Mouse (Mus musculus): ENCODE measurements around the gene Btf3l4.

Btf3l4 gene

DNA sequence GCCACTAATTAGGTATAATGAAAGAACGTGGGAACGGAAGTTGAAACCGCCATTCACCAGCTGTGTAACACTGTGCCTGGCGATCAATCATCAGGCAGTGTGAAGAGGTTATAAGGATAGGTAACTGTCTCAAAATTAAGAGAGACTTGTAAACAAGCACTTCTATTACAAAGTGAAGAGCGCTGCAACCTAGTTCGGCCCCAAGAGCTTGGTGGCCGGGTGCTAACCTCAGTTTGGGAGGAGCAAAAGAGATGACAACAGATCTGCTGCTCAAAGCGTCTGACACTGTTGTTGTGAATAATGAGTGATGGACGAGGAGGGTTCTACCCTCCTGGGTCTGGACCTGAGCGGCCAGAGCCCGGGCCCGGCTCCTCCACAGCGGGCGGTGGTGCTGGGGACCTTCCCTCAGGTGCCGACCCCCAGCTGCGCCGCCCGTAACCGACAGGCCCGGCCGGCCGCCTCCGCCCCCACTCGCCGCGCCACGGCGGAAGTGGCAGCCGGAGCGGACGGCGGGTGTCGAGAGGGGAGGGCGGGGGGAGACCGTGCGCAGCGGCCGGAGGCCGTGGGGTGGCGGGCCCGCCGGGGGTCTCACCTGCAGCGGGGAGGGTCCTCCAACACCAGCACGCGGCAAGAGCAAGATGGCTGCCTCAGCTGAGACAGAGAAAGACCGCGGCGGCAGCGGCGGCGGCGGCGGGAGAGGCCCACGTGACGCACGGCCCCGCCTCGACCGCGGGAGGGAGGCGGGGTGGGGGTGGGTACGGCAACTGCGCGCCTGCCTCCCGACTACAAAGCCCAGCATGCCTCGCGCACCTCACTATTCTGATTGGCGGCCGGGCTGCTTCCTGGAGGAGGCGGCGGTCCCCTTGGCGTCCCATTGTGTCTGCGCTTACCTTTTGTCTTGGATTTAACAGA, at the start of gene Btf3l4:
Gene Btf3l4 (minus strand): TSS at position 699 of the 912 bp plus-strand sequence.
- DNase-seq (ENCODE audit: low spot score in 2 of 2) = peak; percentile 78 to 88

DNA sequence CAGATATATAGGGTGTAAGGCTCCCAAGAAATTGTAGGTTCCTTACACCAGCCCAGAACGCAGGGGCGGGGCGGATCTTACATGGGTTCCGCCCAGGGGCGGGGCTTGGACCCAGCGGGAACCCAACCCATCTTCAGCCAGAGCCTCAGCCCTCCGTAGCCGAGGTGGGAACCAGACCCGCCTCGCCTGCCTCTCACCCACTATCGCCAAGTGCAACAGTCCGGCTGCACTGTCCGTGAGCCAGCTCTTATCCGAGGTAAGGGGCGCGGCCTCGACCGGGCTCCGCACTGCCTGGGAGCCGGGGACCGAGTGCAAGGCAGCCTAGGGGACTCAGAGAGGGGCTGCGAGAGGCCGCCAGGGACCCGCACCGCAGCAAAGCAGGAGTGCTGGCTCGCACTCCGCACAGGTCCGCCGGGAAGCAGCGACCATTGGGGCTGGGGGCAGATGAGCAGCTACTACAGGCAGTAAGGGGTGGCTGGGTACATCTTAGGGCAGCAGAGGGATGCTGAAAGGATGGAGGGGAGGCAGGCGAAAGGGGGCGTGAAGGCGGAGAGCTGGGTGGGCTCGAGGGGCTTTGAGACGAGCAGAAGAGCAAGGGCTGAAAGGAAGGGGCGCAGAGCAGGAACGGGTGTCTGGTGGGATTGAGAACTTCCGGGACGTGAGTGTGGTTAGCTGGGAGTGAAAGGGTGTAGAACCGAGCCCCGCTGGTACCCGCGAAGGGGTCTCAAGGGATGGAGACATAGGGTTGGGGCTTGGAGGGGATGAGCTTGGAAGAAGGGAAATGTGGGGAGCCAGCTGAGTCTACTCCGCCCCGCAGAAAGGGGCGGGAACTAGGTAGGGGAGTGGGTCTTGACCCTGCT, 45.8 kb upstream of the Btf3l4 start, which contains the start of gene Rab3b:
Gene Rab3b (plus strand): TSS at position 101 of the 860 bp plus-strand sequence.
- peak; percentile 10 to 22 for DNase-seq (ENCODE audit: low spot score in 2 of 2)

DNA sequence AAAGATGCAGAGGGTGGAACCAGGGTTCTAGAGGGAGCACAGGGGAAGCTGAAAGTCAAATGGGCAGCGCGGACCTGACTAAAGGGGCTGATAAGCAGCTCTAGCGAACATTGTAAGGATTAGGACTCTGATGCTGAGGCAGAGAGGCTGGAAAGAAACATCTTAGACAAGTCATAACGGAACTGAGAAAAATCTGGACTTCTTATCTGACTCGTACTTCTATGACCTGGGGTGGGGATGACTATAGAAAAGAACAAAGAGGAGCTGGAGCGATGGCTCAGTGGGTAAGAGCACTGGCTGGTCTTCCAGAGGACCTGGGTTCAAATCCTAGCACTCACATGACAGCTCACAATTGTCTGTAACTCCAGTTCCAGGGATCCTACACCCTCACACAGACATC, 44.5 kb upstream of the Btf3l4 start:
- no peak for DNase-seq (ENCODE audit: low spot score in 2 of 2)

DNA sequence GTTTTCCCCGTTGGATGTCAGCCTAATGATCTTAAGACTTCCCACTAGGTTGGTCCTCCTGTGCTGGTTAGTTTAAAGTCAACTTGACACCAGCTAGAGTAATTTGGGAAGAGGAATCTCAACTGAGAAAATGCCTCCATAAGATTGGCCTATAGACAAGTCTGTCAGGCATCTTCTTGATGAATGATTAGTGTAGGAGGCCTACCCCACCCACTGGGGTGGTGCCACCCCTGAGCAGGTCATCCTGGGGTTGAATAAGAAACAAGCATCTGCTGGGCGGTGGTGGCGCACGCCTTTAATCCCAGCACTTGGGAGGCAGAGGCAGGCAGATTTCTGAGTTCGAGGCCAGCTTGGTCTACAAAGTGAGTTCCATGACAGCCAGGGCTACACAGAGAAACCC, 40.3 kb upstream of the Btf3l4 start:
- DNase-seq (ENCODE audit: low spot score in 2 of 2) = no peak

DNA sequence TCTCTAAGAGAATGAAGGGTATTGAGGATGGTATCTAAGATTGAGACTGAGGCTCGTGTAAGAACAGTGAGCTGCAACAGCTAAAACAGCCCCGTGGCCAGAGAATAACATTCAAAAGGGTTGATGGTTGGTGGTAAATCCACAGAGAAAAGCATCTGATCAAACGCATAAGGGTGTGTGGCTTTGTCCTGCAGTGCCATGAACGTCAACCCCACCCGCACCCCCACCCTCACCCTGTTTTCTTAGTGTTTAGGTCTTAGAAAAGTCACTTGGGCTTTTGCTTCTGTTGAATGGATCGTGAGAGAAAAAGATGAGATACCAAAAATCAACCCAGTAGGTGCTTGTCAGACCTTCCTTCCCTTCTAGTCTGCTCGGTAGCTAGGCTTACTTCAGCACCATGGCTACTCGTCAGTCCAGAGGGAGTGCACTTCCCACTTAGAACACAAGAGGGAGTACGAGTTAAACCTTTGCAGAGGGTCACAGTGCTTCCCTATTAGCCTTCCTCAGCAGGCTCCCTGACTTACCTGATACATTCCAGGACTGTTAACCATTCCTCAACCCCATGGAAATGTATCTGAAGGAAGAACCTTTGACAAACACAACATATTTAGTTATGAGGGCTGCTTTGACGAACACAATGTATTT, 36.4 kb upstream of the Btf3l4 start:
- peak; percentile 46 to 62 for DNase-seq (ENCODE audit: low spot score in 2 of 2)

DNA sequence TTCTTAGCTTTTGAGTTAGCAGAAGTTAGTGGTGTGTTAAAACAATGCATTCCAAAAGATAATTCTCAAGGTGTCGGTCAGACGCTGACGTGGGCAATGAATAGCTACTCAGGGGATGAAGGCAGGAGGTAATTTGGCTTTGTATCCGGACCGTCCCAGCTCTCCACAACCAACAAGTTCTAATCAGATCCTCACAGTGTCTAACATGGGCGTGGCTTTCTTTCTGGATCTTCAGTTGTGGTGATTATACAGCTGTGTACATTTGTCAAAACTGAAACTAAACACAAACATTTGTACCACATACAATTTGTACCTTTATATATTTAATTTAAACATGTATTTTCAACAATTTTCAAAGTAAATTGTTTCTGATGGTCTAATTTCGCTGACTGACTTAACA, 33.4 kb upstream of the Btf3l4 start:
- no peak for DNase-seq (ENCODE audit: low spot score in 2 of 2)

DNA sequence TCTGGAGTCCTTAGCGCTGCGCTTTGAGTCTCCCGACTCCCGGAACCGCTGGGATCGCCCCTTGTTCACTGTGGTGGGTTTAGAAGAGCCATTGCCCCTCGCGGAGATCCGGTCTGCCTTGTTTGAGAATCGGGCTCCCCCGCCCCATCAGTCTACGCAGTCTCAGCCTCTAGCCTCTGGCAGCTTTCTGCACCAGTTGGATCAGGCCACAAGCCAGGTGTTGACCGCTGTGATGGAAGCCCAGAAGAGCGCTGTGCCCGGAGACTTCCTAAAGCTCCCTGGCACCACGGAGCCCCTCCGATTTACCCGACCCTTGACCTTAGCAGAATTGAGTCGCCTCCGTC, 15.1 kb upstream of the Btf3l4 start, which contains the start of gene A730015C16Rik:
Gene A730015C16Rik (minus strand): TSS at position 115 of the 344 bp plus-strand sequence.
- DNase-seq (ENCODE audit: low spot score in 2 of 2) = peak; percentile 9 to 36

DNA sequence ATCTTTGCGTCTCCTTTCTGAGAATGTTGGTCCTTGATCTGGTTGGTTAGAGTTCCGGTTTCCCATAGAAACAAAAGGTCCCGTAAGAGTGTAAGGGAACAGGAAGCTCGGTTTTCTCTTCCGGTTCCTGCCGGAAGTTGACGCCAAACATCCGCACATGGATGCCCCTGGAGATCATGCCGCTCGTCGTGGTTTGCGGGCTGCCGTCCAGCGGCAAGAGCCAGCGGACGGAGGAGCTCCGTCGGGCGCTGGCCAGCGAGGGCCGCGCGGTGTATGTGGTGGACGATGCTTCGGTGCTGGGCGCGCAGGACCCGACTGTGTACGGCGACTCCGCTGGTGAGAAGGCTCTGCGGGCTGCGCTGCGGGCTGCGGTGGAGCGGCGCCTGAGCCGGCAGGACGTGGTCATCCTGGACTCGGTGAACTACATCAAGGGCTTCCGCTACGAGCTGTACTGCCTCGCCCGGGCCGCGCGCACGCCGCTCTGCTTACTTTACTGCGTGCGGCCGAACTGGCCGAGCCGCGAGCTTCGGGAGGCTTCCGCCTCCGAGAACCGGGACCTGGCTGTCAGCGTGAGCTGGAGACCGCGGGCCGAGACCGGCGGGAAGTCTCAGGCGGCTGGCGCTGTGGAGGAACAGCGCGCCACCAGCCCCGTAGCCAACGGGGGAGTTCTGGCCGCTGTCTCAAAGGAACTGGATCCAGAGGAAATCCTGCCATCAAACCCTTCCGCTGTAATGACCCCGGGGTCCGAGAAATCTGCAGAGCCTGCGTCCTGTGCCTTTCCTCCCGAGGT, 14.5 kb upstream of the Btf3l4 start, which contains the start of gene Kti12:
Gene Kti12 (plus strand): TSS at position 71 of the 790 bp plus-strand sequence.
- peak; percentile 70 to 73 for DNase-seq (ENCODE audit: low spot score in 2 of 2)

DNA sequence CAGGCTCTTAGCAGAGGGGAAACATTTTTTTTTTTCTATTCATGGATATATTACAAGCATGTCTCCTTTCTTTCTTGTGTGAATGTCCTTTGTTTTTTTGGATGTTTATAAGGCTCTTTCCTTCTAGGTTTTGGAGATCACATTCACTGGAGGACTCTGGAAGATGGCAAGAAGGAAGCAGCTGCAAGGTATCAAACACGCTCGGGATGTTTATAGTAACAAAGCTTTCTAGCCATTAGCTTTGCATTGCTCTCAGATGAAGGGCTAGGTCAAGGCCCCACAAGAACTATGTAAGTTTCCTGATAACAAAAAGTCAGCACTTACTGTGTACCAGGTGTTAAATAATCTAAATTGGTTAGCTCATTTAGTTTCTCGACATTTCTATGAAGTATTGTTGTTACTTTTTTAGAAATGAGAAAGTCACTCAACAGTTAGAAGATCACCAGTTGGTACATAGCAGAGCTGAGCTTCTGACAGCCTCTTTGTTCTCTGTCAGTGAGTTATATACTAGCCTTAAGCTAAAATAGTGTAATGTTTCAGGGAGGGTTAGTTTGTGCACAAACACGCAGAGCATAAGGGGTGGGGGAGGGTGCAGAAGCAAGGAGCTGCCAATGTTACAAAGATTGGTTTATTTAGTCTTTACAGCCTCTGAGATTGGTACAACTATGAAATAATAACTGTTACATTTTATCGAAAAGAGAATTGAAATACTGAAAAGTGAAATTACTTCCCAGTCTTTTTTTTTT, 12.6 kb upstream of the Btf3l4 start:
- DNase-seq (ENCODE audit: low spot score in 2 of 2) = no peak

DNA sequence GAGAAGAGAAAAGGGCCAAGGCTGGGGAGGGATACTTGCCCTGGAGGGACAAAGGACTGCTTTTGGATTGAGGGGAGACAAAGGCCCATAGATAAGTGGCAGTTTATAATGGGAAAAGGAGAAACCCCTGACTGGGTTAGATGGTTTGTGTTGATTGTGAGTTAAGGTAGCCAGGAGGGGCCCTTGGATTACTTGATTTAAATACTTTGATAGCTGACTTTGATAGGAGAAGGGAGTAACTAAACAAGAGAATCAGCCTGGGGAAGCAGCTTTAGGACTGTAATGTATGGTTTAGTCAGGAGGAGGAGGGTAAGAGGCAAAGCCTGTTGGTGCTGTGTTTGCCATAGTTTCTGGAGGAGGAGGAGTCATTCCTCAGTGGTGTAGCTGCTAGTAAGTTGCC, 9.9 kb upstream of the Btf3l4 start:
- no peak for DNase-seq (ENCODE audit: low spot score in 2 of 2)

DNA sequence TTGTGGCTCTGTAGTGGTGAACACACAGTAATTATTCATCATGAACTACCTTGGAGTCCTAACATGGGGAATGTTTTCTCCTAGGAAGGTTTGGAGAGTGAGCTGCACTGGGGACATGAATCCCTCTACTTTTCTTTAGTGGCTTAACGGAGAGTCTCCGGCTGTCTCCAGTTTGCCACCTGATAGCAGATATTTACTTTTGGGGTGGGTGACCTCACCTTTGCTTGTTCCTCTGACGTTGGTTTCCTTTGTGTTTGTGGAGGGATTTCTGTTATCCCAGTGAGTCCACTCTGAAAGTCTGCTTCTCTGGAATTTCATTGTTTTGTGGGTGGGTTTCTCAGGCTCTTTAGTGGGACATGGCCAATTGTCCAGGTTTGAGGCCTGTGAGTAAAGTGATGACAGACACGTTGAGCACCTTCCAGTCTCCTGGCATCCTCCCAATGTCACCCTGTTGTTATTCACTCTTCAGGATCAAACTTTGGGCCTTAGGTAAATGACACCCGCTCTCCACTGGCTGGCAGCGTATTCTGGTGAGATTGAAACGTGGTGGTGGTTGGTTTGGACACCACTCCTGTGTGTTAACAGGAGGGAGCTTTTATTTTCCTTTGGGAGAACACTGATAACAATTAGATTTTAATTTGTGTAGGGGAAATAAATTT, 8.6 kb upstream of the Btf3l4 start:
- no peak for DNase-seq (ENCODE audit: low spot score in 2 of 2)

DNA sequence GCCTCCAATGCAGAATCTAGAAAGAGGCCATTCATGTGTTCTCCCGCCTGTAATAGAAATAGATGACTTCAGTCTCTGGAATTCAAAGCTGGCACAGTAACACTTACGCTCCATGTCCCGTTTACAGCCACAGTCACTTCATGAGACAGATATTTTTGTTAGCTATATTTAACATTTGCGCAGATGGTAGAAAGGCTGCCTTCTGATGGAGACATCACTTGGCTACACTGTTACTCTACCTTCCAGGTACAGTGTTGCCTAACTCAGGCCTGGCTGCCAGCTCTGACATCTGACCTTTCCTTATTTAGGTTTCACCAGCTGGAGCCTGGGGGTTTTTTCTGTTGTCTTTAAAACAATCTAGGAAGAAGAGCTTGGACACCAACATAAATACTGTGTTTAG, 4.6 kb upstream of the Btf3l4 start:
- no peak for DNase-seq (ENCODE audit: low spot score in 2 of 2)

DNA sequence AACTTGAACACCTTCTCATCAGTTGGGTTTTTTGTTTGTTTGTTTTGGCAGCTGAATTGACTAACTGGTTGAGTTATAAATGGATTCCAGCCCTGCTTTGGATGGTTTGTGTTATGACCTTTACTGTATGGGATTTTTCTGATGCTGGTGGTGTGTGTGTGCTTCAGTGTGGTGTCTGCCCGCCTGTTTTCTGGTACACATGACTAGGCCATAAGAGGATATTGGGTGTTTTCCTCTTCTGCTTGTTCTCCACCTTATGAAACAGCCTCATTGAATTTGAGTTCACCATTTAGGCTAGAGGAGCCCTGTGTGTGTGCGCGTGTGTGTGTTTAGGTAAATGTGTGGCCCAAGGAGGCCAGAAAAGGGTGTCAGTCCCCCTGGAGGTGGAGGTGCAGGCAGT, 2.1 kb upstream of the Btf3l4 start:
- peak in 1 of 2 experiments; percentile 14 for DNase-seq (ENCODE audit: low spot score in 2 of 2)

DNA sequence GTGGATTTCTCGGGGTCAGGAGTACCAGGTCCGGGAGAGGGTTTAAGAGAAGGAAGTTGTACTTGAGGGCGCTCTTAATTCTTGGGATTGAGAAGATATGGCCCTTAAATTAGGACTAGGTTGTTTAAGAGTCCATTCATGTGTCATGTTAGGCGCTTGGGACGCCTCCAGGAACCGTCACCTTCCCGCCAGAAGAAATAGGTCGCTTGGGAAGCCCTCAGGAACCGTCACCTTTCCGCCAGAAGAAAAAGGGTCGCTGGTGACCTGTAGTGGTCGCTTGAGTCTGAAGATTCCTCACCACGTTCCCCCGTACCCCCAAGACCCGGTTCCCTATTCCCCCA, 1.5 kb upstream of the Btf3l4 start:
- DNase-seq (ENCODE audit: low spot score in 2 of 2) = no peak

DNA sequence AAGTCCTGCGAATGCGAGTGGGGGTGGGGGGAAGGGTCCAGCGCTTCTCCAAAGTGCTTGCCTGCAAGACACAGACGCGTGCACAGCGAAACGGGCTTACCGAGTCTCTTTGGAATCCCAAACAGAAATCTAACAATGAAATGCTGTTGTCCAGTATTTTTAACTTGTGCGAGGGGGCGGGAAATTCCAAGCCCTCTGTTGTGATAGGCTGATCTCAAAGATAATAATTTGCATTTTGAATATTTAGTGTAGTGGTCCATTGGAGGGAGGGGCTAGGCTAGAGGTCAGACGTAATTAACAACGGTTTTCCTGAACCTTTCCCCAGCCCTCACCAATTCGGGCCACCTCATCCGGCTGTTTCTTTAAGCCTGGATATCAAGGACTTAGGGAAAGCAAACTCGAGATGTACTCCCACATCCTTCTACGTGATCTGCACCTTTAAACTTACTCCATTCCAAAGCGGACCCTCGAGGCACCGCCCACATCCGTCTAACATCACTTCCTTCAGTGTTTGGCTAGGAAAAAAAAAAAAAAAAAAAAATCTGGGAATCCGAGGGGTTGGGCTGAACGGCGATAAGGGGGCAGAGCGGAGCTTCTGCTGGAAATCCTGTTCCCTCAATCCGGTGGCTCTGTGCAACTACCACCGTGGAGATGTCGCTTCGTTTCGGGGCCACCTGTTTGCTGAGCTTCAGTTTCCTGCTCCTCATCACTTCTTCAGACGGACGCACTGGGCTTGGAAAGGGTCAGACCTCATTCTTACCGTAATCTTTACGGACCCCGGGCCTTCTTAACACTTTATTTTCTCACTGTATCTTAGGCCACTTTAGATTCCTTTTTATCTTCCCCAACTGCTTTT, 929 bp upstream of the Btf3l4 start, which contains the start of gene Txndc12:
Gene Txndc12 (plus strand): TSS at position 487 of the 856 bp plus-strand sequence.
- peak; percentile 52 to 65 for DNase-seq (ENCODE audit: low spot score in 2 of 2)

DNA sequence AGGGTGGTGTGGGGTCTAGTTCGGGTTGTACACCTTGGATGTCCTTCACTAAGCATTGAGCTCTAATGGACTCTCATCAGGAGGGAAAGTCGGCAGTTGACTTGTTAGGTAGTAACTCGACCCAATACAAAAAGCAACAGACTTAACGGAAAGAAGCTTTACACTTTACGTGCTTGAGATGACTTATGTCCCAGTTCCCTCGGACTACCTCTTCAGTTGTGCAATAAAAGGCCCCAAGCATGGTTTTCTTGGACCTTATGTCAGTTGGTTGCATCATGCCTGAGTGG, 357 bp upstream of the Btf3l4 start:
- no peak for DNase-seq (ENCODE audit: low spot score in 2 of 2)

DNA sequence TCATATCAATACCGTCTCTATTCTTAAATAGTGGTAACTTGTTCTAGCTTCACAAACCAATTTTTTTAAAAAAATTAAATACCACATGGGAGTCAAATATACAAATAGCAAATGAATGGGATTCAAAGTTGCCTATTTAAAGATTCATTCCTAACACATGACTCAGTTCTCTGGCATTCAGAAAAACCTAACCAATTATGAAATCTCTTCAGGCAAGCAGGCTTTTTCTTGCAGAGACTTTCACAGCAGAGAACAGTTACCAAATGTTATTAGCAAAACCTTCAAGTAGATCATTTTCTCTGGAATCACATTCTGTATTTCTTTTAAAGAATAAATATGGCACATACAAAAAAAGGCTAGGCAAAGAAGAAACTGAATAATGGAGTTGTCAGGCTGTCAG, 2.7 kb downstream of the Btf3l4 start:
- no peak for DNase-seq (ENCODE audit: low spot score in 2 of 2)

DNA sequence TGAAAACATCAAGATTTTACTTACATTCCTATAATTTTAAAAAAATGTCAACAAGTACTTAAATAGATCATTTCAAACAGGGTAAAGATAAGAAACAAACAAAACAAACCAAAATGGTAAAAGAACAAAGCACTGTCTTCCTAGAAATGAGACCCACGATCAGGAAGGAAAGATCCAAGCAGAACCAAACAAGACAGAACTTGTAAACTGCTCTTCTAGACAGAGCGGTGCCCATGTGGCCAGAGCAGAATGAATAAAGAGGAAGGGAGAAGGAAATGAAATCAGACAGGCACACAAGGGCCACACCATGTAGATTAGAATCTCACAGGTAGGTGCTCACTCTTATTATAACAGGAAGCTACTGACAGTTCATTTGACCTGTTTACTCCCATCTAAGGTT, 6.8 kb downstream of the Btf3l4 start:
- DNase-seq (ENCODE audit: low spot score in 2 of 2) = no peak

DNA sequence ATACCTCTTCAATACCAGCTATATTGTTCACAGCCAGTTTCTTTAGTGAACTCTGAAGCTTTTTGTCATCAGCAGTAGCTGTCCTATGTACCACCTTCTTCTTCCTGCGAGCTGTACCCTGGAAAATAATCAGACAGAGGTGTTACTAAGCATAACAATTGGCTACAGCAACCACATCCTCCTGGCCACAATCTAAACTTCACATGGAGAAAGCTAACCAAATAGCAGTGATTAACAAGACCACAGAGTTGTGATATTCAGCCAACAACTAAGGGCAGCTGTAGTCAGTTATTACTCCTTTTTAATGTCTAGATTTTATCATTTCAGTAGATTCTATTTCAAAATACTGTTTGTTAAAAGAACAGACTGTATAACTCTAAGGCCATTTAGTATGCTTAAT, 7.3 kb downstream of the Btf3l4 start:
- peak; percentile 4 to 29 for DNase-seq (ENCODE audit: low spot score in 2 of 2)
